Mouse (Mus musculus) brain, adult 2 months (tissue): ENCODE results near the gene Mex3a.

ENCODE experiments used
- DNase-seq: peaks from one replicate; pipeline ENCODE4 v3.0.0; 2011; ENCODE audit warnings: low read depth, low spot score

The Mex3a gene

GRCm38 (mm10) chr3:88527565-88527964 lies 4.6 kb upstream of the Mex3a start:
- no peak for DNase-seq

DNA sequence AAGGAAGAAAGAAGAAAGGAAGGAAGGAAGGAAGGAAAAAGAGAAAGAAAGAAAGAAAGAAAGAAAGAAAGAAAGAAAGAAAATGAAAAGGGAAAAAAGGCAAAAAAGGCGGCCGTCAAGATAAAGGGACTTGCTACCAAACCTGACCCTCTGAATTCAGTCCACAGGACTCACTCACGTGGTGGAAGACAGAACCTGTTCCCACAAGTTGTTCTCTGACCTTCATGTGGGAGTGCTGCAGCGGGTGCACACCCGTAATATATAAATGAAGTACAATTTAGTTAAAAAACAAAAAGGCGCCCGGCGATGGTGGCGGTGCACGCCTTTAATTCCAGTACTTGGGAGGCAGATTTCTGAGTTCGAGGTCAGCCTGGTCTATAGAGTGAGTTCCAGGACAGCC lies 3.5 kb upstream of the Mex3a start:
- DNase-seq, result no peak

- no peak for DNase-seq
These were observed 2.8 kb upstream of the Mex3a start for GRCm38 (mm10) chr3:88529204-88530000.

DNA sequence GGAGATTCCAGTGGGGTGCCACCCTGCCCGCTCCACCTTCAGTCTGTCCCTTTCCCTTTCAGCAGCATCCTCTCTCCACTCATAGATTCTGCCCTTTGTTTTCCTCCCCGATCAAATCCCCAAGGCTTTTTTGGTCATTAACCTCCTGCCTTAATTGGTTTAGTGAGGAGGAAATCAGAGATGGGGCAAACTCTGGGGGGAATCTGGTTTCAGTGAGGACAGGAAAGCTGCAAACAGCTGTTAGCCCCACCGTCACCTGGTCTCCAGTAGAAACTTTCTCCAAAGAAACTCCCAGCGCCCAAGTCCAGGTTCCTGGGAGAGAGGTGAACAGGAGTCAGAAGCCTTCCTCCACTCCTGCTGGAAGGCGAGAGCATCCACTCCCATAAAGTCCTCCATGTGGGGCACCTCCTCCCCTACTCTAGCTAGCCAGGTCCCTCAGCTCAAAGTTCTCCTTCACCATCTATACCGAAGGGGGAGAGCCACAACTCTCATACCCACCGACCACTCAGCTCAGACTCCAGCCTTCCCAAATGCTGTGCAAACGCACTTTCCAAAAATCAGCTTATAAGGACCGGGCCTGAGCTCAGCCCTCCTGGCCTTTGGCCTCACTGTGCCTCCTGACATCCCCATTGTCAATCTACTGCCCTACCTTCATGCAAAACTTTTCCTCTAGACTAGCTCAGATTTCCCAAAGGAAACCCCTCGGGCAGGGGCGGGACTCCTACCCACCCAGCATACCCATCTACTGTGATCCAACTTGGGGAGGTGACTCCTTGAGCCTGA lies 1.9 kb upstream of the Mex3a start:
- no peak for DNase-seq

- DNase-seq, result peak; percentile 84
These were observed 572 bp upstream of the Mex3a start for GRCm38 (mm10) chr3:88531348-88532298.

DNA sequence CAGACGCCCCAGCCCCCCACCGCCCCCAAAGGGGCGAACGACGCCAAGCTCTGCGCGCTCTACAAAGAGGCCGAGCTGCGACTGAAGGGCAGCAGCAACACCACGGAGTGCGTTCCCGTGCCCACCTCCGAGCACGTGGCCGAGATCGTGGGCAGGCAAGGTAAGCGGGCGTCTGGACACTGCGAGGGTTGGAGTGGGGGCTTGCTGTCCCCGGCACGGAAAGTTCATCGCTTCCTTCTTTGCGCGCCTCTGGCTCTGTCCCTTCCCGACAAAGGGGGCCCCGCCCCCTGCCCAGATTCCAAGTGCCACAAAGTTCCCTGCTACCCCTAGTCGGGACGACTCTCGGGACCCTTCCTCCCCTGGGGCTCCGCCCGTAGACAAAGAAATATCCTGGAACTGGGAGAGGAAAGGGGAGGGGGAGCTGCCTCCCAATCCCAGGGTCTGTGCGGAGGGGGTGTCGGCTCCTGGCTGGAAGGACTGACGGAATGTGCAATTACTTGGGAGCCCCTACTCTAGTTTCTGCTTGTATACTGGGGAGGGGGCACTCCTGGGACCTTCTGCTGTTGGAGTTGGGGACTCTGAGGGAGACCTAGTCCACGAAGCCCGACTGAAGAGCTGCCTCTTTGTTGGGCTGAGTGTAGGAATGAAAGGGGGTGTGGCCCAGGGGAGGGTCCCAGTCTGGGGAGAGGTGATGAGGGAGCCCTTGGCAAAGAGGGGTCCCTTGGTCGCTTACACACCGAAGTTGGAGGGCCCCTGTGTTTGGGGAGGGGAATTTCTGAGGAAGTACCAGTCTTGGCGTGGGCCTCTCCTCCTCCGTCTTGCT lies 705 bp downstream of the Mex3a start:
- DNase-seq, result no peak

DNA sequence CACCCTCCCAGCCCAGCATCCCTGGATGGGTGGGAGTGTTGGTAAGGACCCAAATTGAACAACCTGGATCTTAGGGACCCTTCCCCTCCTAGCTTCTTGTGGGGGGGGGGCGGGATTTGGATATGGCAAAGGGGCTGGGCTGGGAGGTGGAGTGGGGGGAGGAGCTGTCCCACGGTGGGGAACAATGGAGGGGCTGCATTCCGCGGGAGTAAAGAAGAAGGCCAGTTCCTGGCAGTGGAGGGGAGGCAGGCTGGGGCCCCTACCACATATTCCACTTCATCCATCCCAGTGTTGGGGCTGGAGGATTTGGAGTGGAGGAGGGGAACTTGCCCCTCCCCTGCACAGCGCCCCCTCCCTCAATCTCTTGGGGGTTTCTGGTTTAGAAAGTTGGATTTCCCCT lies 1.5 kb downstream of the Mex3a start:
- no peak for DNase-seq

DNA sequence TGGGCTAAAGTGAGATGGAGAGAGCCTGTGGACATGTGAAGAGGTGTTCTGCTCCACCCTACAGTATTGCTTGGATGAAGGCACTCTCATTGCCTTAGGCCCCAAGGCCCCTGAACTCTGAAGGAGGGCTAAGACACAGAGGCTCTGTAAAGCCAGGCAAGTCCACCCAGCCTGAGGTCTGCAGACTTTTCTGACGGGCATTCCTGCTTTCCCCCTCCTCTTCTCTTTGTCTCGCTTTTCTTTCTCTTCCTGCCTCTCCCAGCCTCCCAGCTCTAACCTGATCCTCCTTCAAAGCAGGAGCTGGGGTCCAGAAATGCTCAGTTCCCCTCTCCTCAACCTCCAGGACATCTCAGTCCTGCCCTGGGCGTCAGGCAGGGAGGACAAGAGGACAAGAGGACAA lies 2.8 kb downstream of the Mex3a start:
- DNase-seq, result no peak

DNA sequence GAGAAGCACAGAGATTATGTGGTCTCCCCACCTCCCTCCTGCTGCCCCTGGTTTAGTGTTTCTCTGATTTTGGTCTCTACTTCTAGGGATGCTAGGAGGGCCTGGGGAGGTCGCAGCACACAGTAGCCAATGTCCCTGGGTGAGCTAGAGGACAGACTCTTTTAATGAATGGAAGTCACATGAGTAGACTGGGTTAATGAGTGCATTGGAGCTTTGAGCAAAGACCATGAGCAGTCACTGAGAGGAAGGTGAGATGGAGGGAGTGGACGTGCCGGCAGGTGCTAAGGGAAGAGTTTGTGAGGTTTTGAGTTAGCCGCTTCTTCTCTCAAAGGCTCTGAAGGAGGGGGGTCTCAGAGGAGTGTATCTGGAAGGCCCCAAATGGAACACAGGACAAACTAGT lies 3.3 kb downstream of the Mex3a start:
- DNase-seq, result no peak

GRCm38 (mm10) chr3:88536103-88536930 lies 4.1 kb downstream of the Mex3a start:
- DNase-seq, result peak; percentile 89

- DNase-seq, result no peak
These were observed 5.0 kb downstream of the Mex3a start for GRCm38 (mm10) chr3:88537146-88537545.

DNA sequence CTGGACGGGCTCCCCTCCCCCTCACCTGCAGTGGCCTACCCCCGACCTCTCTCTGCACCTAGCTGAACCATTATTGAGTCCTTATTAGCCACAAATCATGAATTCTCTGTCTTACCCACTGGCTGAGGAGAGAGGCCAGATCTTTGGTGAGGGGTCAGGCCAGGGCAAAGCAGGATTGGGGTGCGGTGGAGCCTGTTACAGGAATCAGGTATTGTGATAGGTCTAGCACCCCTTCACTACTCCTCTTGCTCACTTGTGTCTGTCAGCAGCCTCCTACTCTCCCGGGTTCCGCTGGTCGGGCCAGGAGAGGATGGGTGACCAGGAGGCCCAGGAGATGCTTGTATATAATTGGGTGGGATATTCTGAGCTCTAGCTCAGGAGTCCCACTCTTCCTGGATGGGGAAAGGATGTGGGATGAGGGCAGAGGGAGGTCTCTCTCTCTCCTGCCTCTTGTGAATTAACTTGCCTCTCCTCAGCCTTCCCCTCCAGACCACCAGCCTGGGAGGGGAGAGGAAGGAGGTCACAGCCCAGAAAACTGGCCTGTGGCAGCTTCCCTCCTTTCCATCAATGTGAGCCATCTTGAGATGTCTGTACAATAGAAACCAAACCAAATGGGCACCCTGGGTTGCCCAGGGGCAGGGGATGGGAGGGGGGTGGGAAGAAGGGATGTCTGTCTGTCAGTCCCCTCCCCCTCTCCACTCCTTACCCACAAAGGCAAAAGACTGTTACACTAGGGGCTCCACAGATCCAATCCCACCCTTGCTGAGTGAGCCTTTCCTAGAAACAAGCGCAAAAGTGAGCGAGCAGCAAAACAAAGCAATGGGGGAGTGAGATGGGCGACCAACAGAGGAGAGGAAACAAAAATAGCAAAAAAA lies 6.3 kb downstream of the Mex3a start:
- DNase-seq, result no peak

GRCm38 (mm10) chr3:88539397-88539796 lies 7.2 kb downstream of the Mex3a start:
- no peak for DNase-seq

GRCm38 (mm10) chr3:88540085-88540484 lies 7.9 kb downstream of the Mex3a start:
- no peak for DNase-seq

DNA sequence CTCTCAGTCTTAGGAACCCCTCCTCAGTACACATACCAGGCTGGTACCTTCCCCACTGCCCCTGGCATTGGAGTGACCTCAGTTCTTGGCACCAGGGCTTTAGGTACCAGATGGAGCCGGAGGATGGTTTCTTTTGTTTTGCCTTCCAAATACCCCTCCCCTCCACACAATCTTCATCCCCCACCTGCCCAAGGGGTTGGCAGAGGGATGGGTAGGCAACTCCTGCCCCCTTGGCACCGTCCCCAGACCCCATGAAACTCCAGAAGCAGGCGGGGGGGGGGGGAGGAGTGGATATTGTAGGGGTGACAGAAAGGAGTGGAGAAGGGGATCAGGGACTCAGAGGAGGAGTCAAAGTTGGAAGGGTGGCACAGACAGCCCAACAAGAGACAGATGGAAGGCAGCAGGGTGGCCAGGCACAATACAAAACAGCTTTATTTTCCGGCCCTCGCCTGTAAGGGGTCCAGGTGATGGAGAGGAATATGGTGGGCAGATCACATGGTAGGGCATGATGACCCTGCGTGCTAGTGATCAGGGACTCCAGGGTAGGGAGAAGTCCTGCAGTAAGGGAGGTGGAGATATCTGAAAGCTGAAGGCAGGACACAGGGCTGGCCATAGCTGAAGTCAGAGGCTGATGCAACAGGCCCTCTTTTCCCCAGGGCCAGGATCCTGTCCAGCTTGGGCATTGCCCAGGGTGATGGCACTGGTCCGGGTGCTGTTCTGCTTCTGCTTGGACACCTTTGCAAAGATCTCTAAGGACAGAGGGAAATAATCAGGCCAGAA lies 9.6 kb downstream of the Mex3a start:
- DNase-seq, result peak; percentile 79

- DNase-seq, result peak; percentile 50
These were observed 10.3 kb downstream of the Mex3a start for GRCm38 (mm10) chr3:88542486-88542885.

GRCm38 (mm10) chr3:88543174-88543573 lies 11.0 kb downstream of the Mex3a start:
- DNase-seq, result no peak

GRCm38 (mm10) chr3:88543651-88544410 lies 11.6 kb downstream of the Mex3a start:
- DNase-seq, result no peak
